Mouse (Mus musculus) neural tube, embryonic 12.5 days (tissue): ENCODE measurements around the gene Acot12. TPM values are rescaled to one million over a fixed set of nuclear protein-coding genes. Genes with fewer than 3 reads are reported as not detected.
"Not testable (repeated sequence)": the region's sequence is repeated elsewhere in the genome, so short reads cannot be mapped to it uniquely, and the experiment has no call there.

Source experiments
- ATAC-seq: fragments of 200-750 bp; cut with Nextera tagmentation; 2 replicates; pipeline ENCODE4 v1.8.0; 2017; ENCODE audit warnings: low read depth, mild to moderate bottlenecking, moderate TSS enrichment, moderate library complexity; ENCODE audit not compliant: low FRiP score
- H3K27ac ChIP-seq: fragments of 300-500 bp; sonication (generic); 2 replicates; pipeline ENCODE4 v1.5.1; 2016
- H3K27me3 ChIP-seq: fragments of 300-500 bp; sonication (generic); replicated peaks from 2 replicates; pipeline ENCODE4 v1.6.1; 2016; ENCODE audit warnings: mild to moderate bottlenecking
- H3K36me3 ChIP-seq: fragments of 300-500 bp; sonication (generic); 2 replicates; pipeline ENCODE4 v1.6.1; 2016; ENCODE audit warnings: mild to moderate bottlenecking
- H3K4me1 ChIP-seq: fragments of 300-500 bp; sonication (generic); 2 replicates; pipeline ENCODE4 v1.6.1; 2016
- H3K4me2 ChIP-seq: fragments of 300-500 bp; sonication (generic); replicated peaks from 2 replicates; pipeline ENCODE4 v1.6.1; 2016; ENCODE audit warnings: mild to moderate bottlenecking
- H3K4me3 ChIP-seq: fragments of 300-500 bp; sonication (generic); 2 replicates; pipeline ENCODE4 v1.5.1; 2016
- H3K9ac ChIP-seq: fragments of 300-500 bp; sonication (generic); 2 replicates; pipeline ENCODE4 v1.6.1; 2016; ENCODE audit warnings: mild to moderate bottlenecking
- H3K9me3 ChIP-seq: fragments of 300-500 bp; sonication (generic); 2 replicates; pipeline ENCODE4 v1.6.1; 2016; ENCODE audit warnings: mild to moderate bottlenecking
- WGBS: fragments of 180-500 bp; shearing (Covaris S2); methylation state at CpG from one replicate; pipeline ENCODE4 v1.1.7; 2016; 5-methylcytosine and 5-hydroxymethylcytosine counted together
- polyA plus RNA-seq: library from polyadenylated mRNA; unstranded; fragments of >200 nt; fragmentation: Nextera tagmentation; extraction: Ambion mirVana; gene quantifications from 2 replicates; pipeline ENCODE4 v1.2.1, GENCODE M21; 2016

The Acot12 gene
- polyA plus RNA-seq, 1 experiment from 2014 or later, result not detected

DNA sequence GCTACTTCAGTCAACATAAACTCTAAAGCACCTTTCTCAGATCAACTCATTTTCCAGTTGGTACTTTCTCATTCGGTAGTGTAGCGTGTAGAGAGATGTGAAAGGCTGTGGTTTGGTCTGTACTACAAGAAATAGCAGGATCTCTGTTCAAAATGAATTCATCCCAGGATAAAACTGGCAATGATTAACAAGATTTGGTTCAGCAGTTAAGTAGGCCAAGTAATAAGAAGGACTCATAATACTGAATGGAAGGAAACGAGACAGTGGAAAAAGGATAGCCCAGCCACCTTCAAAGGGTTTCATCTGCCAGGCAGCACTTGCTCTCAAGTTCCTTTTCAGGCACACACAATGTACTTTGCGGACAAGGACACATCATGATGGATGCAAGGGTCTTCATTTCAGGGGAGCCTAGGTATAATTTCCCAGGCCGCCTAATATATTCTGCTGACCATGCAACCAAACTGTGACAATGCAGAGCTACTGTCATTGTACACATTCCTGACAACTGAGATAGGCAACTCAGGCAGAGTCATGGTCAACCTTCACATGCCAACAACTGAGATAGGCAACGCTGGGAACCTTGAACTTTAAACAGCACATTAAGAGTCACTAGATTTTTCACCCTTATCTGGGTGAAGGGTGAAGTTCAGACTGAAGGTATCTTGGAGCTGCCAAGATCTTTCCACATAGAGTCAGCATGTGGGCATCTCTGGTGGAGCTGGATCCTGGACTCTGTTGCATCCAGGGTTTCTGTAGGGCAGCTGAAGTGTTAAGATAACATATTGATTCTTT is 20.5 kb downstream of the Acot12 start:
- no peaks in the 10 kb centered on the region for H3K4me1 ChIP-seq
- H3K9me3 ChIP-seq, result no peaks in the 10 kb centered on the region
- no peak overlapping the region for H3K4me2 ChIP-seq
- no peak overlapping the region for H3K4me3 ChIP-seq
- ATAC-seq, result no peak
- H3K36me3 ChIP-seq, result no peaks in the 10 kb centered on the region
- H3K9ac ChIP-seq, result no peak overlapping the region
- 91% methylated on average over 6 of the region's 6 CpGs for WGBS
- H3K27me3 ChIP-seq, result no peaks in the 10 kb centered on the region
- no peak overlapping the region for H3K27ac ChIP-seq

DNA sequence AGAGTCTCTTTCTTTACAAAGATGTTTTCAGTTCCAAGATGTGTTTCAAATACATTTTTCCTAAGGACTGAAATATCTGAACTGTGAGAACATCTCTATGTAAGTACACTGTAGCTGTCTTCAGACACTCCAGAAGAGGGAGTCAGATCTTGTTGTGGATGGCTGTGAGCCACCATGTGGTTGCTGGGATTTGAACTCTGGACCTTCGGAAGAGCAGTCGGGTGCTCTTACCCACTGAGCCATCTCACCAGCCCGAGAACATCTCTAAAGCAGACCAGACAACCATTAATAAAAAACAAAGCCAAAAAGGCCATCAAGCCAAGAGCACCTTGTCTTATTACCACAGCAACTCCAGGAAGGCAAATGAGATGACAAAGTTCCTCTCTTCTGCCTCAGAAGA is 22.3 kb downstream of the Acot12 start:
- not testable (repeated sequence) for H3K9me3 ChIP-seq, H3K36me3 ChIP-seq, H3K4me2 ChIP-seq, H3K27me3 ChIP-seq, H3K9ac ChIP-seq, H3K4me3 ChIP-seq, H3K4me1 ChIP-seq, H3K27ac ChIP-seq, ATAC-seq
- WGBS, result 95% methylated on average over 3 of the region's 3 CpGs

DNA sequence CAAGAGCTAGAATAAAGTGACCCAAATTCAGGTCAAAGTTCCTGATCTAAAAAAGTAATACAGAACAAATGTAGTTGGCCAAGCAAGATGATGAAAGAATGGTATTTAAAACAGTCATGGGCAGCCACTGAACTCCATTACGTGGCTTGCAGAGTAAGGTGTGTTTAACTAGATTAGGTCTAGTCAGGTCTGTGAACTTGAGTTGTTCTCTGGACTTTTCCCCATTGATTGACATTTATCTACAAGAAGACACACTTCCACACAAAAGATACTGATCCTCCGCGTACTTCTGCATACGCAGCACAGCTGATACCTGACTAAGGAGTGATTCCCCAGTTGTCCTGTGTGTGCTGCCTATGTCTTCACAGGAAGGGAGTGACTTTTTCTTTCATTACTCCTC is 24.3 kb downstream of the Acot12 start:
- no peak overlapping the region for H3K27ac ChIP-seq
- ATAC-seq, result no peak
- H3K4me3 ChIP-seq, result no peak overlapping the region
- WGBS, result 95% methylated on average over 4 of the region's 4 CpGs
- H3K36me3 ChIP-seq, result no peaks in the 10 kb centered on the region
- H3K4me1 ChIP-seq, result no peaks in the 10 kb centered on the region
- H3K9me3 ChIP-seq, result no peaks in the 10 kb centered on the region
- H3K27me3 ChIP-seq, result no peaks in the 10 kb centered on the region
- H3K4me2 ChIP-seq, result no peak overlapping the region
- H3K9ac ChIP-seq, result no peak overlapping the region

DNA sequence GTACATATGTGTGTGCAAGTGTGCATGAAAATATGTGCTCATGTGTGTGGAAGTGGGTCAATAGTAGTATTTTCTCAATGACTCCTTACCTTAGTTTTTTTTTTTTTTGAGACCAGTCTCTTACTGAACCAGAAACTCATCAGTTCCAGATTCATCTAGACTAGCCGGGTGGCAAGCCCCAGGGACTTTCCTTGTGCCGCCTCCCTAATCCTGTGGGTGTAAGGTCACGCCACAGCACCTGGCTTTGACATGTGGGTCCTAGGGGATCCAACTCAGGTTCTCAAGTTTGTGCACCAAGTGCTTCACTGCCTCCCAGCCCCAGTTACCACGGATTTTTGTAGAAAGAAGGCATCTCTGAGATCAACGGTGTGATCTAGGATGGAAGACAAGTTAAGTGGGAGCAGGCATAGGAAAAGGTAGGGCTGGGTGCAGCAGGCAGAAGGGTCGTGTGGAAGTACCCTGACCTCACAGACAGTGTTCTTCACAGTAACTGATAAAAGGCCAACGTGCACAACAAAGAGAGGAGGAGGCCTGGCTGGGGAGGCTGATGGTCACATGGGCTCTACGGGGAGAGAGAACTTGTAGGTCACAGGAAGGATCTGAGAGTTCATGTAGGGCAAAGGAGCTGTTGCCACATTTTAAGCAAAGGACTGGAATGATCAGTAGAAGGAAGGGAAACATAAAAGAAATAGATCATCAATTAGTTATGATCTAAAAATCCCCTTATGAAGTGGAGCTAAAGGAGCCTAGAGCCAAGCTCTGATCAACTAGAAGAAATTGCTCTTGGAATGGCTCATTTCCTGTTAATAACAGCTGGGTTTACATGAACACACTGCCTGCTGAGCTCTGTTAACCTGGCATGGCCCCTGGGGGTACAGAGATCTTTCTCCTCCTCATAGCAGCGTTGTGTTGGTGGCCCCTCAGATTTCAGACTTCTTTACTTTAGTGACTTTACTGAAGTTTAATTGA is 27.7 kb downstream of the Acot12 start:
- H3K27me3 ChIP-seq, result no peaks in the 10 kb centered on the region
- H3K9me3 ChIP-seq, result no peaks in the 10 kb centered on the region
- no peak overlapping the region for H3K9ac ChIP-seq
- ATAC-seq, result no peak
- H3K27ac ChIP-seq, result no peak overlapping the region
- H3K36me3 ChIP-seq, result no peaks in the 10 kb centered on the region
- H3K4me3 ChIP-seq, result no peak overlapping the region
- H3K4me2 ChIP-seq, result no peak overlapping the region
- WGBS, result 77% methylated on average over 9 of the region's 9 CpGs
- H3K4me1 ChIP-seq, result no peaks in the 10 kb centered on the region

DNA sequence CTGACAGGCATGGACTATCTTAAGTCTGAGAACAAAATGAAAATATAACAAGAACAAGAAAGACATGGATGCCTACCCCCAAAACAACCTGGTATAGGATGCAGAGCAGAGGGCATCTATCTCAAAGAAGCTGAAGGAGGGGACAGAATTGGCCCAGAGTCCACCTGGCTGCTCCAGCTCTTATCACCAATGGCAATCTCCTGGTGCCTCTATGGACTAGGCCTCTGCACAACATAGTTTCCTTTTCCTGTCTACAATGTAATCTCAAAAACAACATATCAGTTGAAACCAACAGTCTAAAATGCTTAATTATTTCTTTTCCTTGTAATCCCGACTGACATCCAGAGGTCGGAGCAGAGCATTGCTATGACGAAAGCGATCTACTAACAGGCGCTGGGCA is 36.8 kb downstream of the Acot12 start:
- no peaks in the 10 kb centered on the region for H3K9me3 ChIP-seq
- no peaks in the 10 kb centered on the region for H3K27me3 ChIP-seq
- no peak for ATAC-seq
- H3K4me2 ChIP-seq, result no peak overlapping the region
- no peaks in the 10 kb centered on the region for H3K36me3 ChIP-seq
- no peak overlapping the region for H3K27ac ChIP-seq
- WGBS, result 97% methylated on average over 5 of the region's 5 CpGs
- no peaks in the 10 kb centered on the region for H3K4me1 ChIP-seq
- H3K4me3 ChIP-seq, result no peak overlapping the region
- H3K9ac ChIP-seq, result no peak overlapping the region

DNA sequence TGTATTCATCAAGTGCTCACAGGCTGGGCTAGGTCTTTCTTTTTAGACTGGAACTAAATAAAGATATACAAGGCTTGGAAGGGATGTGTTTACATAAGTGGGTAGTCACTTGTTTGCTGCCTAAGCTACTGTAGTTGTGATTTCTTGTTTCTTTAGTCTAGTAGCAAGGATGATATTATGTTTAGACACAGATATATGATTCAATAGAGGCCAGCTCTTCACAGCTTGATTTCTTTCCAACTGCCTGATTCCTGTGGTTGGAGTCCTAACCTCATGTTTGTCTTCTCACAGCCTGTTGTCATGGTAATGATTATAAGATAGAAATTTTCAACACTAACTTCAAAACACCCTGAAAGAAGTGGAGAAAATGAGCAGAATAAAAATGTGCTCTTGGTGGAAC is 38.6 kb downstream of the Acot12 start:
- H3K4me2 ChIP-seq, result no peak overlapping the region
- no peak for ATAC-seq
- no peak overlapping the region for H3K4me3 ChIP-seq
- H3K27ac ChIP-seq, result no peak overlapping the region
- no peaks in the 10 kb centered on the region for H3K4me1 ChIP-seq
- H3K9ac ChIP-seq, result no peak overlapping the region
- no peaks in the 10 kb centered on the region for H3K9me3 ChIP-seq
- H3K36me3 ChIP-seq, result no peaks in the 10 kb centered on the region
- H3K27me3 ChIP-seq, result no peaks in the 10 kb centered on the region

DNA sequence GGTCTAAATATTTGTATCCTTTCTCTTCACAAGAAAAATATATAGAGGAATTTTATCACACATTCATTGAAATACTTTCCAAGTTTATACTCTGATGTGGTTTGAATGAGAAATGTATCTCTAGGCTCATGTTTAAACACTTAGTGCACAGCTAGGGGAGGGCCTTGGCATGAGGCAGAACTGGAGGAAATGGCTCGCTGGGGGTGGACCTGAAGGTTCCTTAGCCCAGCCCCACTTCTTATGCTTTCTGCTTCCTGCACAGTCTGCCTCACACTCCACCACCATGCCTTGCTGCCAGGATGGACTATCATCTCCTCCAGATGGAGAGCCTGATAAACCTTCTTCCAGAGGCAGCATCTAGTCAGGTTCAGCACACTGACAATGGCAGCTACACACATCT is 50.7 kb downstream of the Acot12 start:
- 77% methylated on average over 1 of the region's 1 CpGs for WGBS
- no peak overlapping the region for H3K4me3 ChIP-seq
- H3K4me2 ChIP-seq, result no peak overlapping the region
- no peaks in the 10 kb centered on the region for H3K4me1 ChIP-seq
- ATAC-seq, result no peak
- H3K9me3 ChIP-seq, result no peaks in the 10 kb centered on the region
- H3K9ac ChIP-seq, result no peak overlapping the region
- peaks cover 27% of the 10 kb centered on the region for H3K36me3 ChIP-seq
- no peaks in the 10 kb centered on the region for H3K27me3 ChIP-seq
- H3K27ac ChIP-seq, result no peak overlapping the region

DNA sequence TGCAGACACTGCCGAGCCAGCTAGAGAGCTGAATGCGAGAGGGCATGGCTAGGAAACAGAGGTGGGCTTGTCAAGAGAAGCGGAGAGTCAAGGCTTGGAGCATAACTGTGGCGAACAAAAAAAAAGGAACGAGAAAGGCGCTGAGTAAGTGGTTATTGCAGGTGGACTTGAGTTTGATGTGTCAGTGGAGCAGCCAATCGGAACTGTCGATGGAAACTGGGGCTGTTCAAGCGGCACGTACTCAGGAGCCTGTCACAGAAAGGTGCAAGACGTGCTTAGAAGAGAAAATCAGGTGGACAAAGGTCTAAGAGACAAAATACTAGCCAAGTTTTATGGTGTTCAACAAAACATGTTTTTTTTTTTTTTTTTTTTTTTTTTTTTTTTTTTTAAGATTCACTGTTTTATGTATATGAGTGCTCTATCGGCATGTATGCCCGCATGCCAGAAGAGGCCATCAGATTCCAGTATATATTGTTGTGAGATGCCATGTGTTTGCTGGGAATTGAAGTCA is 53.7 kb downstream of the Acot12 start:
- no peaks in the 10 kb centered on the region for H3K27me3 ChIP-seq
- no peak overlapping the region for H3K4me2 ChIP-seq
- no peak overlapping the region for H3K27ac ChIP-seq
- no peak overlapping the region for H3K4me3 ChIP-seq
- no peak overlapping the region for H3K9ac ChIP-seq
- WGBS, result 96% methylated on average over 13 of the region's 13 CpGs
- no peak for ATAC-seq
- H3K36me3 ChIP-seq, result peaks cover 54% of the 10 kb centered on the region
- H3K9me3 ChIP-seq, result no peaks in the 10 kb centered on the region
- no peaks in the 10 kb centered on the region for H3K4me1 ChIP-seq

DNA sequence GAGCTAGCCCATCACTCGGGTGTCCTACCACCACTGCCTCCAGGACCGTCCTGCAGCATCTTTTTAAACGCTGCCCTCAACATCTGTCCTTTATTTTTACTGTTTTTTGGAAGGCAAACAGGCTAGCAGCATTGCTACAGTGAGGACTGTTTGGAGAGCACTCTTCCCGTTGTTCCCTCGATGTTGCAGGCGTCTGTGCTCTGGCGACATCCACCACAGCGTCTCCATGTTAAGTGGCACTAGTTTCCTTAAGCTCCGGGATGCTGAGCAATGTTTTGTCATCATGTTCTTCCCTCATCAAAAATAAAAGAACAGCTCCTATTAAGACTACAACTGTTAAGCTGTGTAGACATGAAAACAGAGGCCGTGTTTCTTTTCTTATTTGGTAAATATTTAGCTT is 54.3 kb downstream of the Acot12 start:
- Histone ChIP-seq H3K9ac (no peak overlapping the region), H3K27ac (no peak overlapping the region), H3K27me3 (no peaks in the 10 kb centered on the region), H3K4me1 (no peaks in the 10 kb centered on the region), H3K4me2 (no peak overlapping the region), H3K9me3 (no peaks in the 10 kb centered on the region), H3K36me3 (peaks cover 60% of the 10 kb centered on the region), H3K4me3 (no peak overlapping the region)
- WGBS, result 93% methylated on average over 10 of the region's 10 CpGs
- ATAC-seq, result no peak

DNA sequence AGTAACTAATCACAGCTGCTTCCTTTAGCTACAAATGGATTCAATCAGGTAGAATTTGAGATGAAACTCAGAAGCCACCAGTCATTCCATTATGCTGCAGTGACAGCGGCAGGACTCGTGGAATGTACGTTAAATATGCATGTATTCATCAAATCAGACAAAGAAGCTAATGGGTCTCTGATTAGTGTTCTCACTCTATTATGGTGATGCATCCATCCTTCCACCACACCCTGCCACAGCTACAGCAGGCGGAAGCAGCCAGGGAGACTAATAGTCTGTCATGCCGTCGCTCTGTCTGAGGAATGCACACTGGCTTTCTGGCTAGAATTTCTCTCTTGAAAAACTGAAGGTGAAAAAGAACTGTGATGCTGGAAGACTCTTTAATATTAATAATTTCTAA is 54.7 kb downstream of the Acot12 start:
- H3K36me3 ChIP-seq, result peaks cover 63% of the 10 kb centered on the region
- no peaks in the 10 kb centered on the region for H3K27me3 ChIP-seq
- no peaks in the 10 kb centered on the region for H3K4me1 ChIP-seq
- H3K9ac ChIP-seq, result no peak overlapping the region
- H3K9me3 ChIP-seq, result no peaks in the 10 kb centered on the region
- H3K27ac ChIP-seq, result no peak overlapping the region
- H3K4me2 ChIP-seq, result no peak overlapping the region
- no peak overlapping the region for H3K4me3 ChIP-seq
- ATAC-seq, result no peak
- WGBS, result 77% methylated on average over 6 of the region's 6 CpGs

DNA sequence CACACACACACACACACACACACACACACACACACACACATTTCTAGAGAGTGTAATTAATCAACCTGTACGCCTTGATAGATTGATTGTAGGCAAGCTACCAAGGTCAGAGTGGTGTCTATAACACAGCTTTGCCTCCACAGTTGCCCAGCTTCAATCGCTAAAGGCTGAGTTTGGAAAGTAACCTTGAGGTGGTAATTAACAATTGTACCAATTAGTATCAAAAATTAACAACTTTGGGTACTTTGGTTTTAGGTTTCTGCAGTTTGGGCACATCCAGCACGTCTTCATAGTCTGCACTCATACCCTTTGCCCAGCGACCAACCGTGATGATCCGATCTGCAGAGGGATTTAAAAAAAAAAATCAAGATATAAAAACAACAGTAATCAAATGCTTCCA is 55.6 kb downstream of the Acot12 start:
- Histone ChIP-seq H3K9ac (no peak overlapping the region), H3K4me3 (no peak overlapping the region), H3K36me3 (peaks cover 71% of the 10 kb centered on the region), H3K27me3 (no peaks in the 10 kb centered on the region), H3K4me1 (no peaks in the 10 kb centered on the region), H3K4me2 (no peak overlapping the region), H3K27ac (no peak overlapping the region), H3K9me3 (no peaks in the 10 kb centered on the region)
- ATAC-seq, result no peak
- WGBS, result 93% methylated on average over 6 of the region's 6 CpGs

DNA sequence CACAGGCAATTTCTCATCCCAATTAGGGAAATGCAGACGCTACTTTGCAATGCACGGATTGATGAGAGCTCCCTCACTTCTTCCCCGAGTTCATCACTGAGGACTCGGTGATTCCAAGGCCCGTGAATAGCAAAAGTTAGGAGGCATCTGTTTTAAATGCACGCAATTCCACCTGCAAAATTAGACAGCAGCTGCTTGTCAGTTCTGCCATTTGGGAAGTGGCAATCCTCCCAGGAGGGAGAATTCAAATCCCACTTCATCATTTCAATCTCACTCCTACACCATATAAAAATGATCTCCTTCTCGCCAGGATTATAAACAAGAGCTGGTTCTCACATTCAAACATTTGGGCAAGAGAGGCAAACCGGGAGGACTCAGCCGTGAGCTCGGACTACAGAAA is 56.1 kb downstream of the Acot12 start:
- ATAC-seq, result no peak
- H3K27me3 ChIP-seq, result no peaks in the 10 kb centered on the region
- H3K4me1 ChIP-seq, result no peaks in the 10 kb centered on the region
- H3K4me3 ChIP-seq, result no peak overlapping the region
- no peak overlapping the region for H3K4me2 ChIP-seq
- WGBS, result 92% methylated on average over 10 of the region's 10 CpGs
- peaks cover 71% of the 10 kb centered on the region for H3K36me3 ChIP-seq
- no peak overlapping the region for H3K27ac ChIP-seq
- no peaks in the 10 kb centered on the region for H3K9me3 ChIP-seq
- no peak overlapping the region for H3K9ac ChIP-seq
